Mouse (Mus musculus) spleen, adult 2 months (tissue): ENCODE data around the gene Dnah14. TPM values are rescaled to one million over a fixed set of nuclear protein-coding genes. Genes with fewer than 3 reads are reported as not detected.

Experiments
- DNase-seq, 2 experiments: peaks; one replicate each; pipeline versions ENCODE4 v3.0.0 to v3.0.0-alpha.2; 2012 to 2021; ENCODE audit warnings: low spot score in 2 of 2, low read depth in 1 of 2
- H3K27ac ChIP-seq: fragments of 200-500 bp; 2 replicates; pipeline ENCODE4 v1.5.1; 2012; ENCODE audit warnings: low read length, inconsistent platforms; ENCODE audit not compliant: insufficient read depth
- H3K27me3 ChIP-seq: fragments of 200-500 bp; 2 replicates; pipeline ENCODE4 v1.6.1; 2012; ENCODE audit warnings: mild to moderate bottlenecking, moderate library complexity, low read length, inconsistent platforms; ENCODE audit not compliant: control insufficient read depth, insufficient read depth
- H3K36me3 ChIP-seq: fragments of 200-500 bp; 2 replicates; pipeline ENCODE4 v1.6.1; 2012; ENCODE audit warnings: mild to moderate bottlenecking, low read length, inconsistent platforms; ENCODE audit not compliant: control insufficient read depth, insufficient read depth
- H3K4me1 ChIP-seq: fragments of 200-500 bp; 2 replicates; pipeline ENCODE4 v1.6.1; 2011; ENCODE audit warnings: inconsistent platforms; ENCODE audit not compliant: control insufficient read depth, insufficient read depth, insufficient read length
- H3K4me3 ChIP-seq: fragments of 200-500 bp; 2 replicates; pipeline ENCODE4 v1.5.1; 2011; ENCODE audit warnings: mild to moderate bottlenecking, inconsistent platforms; ENCODE audit not compliant: insufficient read depth, insufficient read length; ENCODE audit errors: extremely low read depth
- CTCF ChIP-seq: fragments of 200-500 bp; IDR thresholded peaks from 2 replicates; pipeline ENCODE4 v1.5.1; 2011; ENCODE audit warnings: mild to moderate bottlenecking, inconsistent platforms; ENCODE audit not compliant: insufficient read depth, insufficient read length, insufficient replicate concordance; ENCODE audit errors: extremely low read depth
- POLR2A ChIP-seq: fragments of 200-500 bp; IDR thresholded peaks from 2 replicates; pipeline ENCODE4 v1.6.1; 2011; ENCODE audit warnings: low read depth, low read length, inconsistent platforms
- WGBS: fragments of 180-500 bp; shearing (Covaris S2); methylation state at CpG from one replicate; pipeline ENCODE4 v1.1.7; 2018; 5-methylcytosine and 5-hydroxymethylcytosine counted together
- polyA plus RNA-seq: library from polyadenylated mRNA; depleted of rRNA; stranded (reverse); fragments of >200 nt; gene quantifications from 2 replicates; pipeline ENCODE4 v1.2.3, GENCODE M21; 2012; rRNA removed

Dnah14 gene
- polyA plus RNA-seq, 1 experiment = not detected

- peak; percentile 92 to 93 for DNase-seq
- Histone ChIP-seq H3K4me3 (no peak overlapping the region), H3K27me3 (no peaks in the 10 kb centered on the region), H3K36me3 (no peaks in the 10 kb centered on the region), H3K4me1 (peaks cover 19% of the 10 kb centered on the region; the same call in 1 of the 2 replicates), H3K27ac (peak overlapping the region; percentile 93)
- WGBS = 0% methylated on average over 5 of the region's 5 CpGs
- TF ChIP-seq CTCF (no peak), POLR2A (peak; percentile 68)
Measured at GRCm38 (mm10) chr1:181860659-181861058, 284.3 kb downstream of the Dnah14 start.

- no peak for TF ChIP-seq POLR2A
- no peak for TF ChIP-seq CTCF
- no peak for DNase-seq
- Histone ChIP-seq H3K4me1 (peaks cover 20% of the 10 kb centered on the region; the same call in 1 of the 2 replicates), H3K36me3 (no peaks in the 10 kb centered on the region), H3K4me3 (no peak overlapping the region), H3K27me3 (no peaks in the 10 kb centered on the region), H3K27ac (peak overlapping the region; percentile 92)
- WGBS = 37% methylated on average over 2 of the region's 2 CpGs
Measured at GRCm38 (mm10) chr1:181861181-181861902, 285.0 kb downstream of the Dnah14 start.

DNA sequence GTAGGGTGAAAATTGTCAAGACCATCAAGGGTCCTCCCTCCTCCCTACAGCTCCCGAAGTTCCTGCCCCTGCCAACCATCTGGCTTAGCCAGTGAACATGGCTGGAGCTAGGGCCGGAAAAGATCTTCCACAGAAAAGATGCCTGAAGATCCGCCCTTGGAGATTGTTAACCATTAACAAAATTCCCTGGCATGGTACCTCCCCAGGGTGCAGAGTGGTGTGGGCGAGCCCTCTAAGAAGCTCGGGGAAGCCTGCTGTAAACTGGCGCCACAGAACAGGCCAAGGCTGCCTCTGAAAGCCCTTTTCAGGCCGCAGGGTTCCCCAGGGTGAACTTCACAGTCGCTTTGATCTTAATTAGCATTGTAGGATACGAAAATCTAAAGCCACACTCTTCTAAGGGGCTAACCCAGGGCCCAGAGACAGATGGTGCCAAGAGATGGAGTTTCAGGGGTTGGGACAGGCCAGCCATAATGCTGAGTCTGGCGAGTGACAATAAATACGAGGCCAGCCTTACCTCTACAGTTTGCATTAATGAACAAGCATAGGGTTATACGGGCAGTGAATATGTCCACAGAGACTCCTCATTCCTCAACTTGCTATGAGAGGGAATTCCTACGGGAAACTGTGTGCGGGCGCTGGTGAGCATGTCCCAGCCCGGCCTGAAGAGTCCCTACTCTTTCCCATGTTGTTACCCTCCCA lies 286.5 kb downstream of the Dnah14 start:
- Histone ChIP-seq H3K36me3 (no peaks in the 10 kb centered on the region), H3K4me3 (no peak overlapping the region), H3K27ac (no peak overlapping the region), H3K4me1 (peaks cover 22% of the 10 kb centered on the region; the same call in 1 of the 2 replicates), H3K27me3 (no peaks in the 10 kb centered on the region)
- WGBS = 67% methylated on average over 16 of the region's 16 CpGs
- no peak for TF ChIP-seq POLR2A
- TF ChIP-seq CTCF = no peak
- DNase-seq = no peak

GRCm38 (mm10) chr1:181863431-181863830 lies 287.1 kb downstream of the Dnah14 start:
- 65% methylated on average over 8 of the region's 8 CpGs for WGBS
- TF ChIP-seq POLR2A (no peak), CTCF (no peak)
- peaks cover 22% of the 10 kb centered on the region; the same call in 1 of the 2 replicates for H3K4me1 ChIP-seq
- H3K36me3 ChIP-seq = no peaks in the 10 kb centered on the region
- no peak overlapping the region for H3K27ac ChIP-seq
- no peak for DNase-seq
- H3K27me3 ChIP-seq = no peaks in the 10 kb centered on the region
- H3K4me3 ChIP-seq = no peak overlapping the region

Other genes starting within 250 kb of the Dnah14 start
- 0.04 TPM in 1 of 2 replicates, not detected in the other for gene Cnih3, start 223.9 kb upstream of the Dnah14 start, polyA plus RNA-seq
- not detected in 2 replicates for gene Ccdc121, start 65.1 kb upstream of the Dnah14 start, polyA plus RNA-seq